Mouse (Mus musculus): Measurements from ENCODE around the gene Gm10715. TPM values are rescaled to one million over a fixed set of nuclear protein-coding genes. Genes with fewer than 3 reads are reported as not detected.
"Not testable (repeated sequence)": the region's sequence is repeated elsewhere in the genome, so short reads cannot be mapped to it uniquely, and the experiment has no call there.

The Gm10715 gene
- total RNA-seq, 2 experiments from 2014 or later: 3.3 TPM; not detected in 1

DNA sequence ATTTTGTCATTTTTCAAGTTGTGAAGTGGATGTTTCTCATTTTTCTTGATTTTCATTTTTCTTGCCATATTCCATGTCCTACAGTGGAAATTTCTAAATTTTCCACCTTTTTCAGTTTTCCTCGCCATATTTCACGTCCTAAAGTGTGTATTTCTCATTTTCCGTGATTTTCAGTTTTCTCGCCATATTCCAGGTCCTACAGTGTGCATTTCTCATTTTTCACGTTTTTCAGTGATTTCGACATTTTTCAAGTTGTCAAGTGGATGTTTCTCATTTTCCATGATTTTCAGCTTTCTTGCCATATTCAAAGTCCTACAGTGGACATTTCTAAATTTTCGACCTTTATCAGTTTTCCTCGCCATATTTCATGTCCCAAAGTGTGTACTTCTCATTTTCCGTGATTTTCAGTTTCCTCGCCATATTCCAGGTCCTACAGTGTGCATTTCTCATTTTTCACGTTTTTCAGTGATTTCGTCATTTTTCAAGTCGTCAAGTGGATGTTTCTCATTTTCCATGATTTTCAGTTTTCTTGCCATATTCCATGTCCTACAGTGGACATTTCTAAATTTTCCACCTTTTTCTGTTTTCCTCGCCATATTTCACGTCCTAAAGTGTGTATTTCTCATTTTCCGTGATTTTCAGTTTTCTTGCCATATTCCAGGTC, 12.6 kb upstream of the Gm10715 start:
- ATAC-seq (replicated peaks; ENCODE audit: low FRiP score, poor library complexity, severe bottlenecking): not testable (repeated sequence)

DNA sequence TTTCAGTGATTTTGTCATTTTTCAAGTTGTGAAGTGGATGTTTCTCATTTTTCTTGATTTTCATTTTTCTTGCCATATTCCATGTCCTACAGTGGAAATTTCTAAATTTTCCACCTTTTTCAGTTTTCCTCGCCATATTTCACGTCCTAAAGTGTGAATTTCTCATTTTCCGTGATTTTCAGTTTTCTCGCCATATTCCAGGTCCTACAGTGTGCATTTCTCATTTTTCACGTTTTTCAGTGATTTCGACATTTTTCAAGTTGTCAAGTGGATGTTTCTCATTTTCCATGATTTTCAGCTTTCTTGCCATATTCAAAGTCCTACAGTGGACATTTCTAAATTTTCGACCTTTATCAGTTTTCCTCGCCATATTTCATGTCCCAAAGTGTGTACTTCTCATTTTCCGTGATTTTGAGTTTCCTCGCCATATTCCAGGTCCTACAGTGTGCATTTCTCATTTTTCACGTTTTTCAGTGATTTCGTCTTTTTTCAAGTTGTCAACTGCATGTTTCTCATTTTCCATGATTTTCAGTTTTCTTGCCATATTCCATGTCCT, 11.7 kb upstream of the Gm10715 start, which contains the start of gene Gm10717:
TSS of gene Gm10717 (plus strand) at position 506 of the 556 bp plus-strand sequence.
- not testable (repeated sequence) for ATAC-seq (replicated peaks; ENCODE audit: low FRiP score, poor library complexity, severe bottlenecking)

DNA sequence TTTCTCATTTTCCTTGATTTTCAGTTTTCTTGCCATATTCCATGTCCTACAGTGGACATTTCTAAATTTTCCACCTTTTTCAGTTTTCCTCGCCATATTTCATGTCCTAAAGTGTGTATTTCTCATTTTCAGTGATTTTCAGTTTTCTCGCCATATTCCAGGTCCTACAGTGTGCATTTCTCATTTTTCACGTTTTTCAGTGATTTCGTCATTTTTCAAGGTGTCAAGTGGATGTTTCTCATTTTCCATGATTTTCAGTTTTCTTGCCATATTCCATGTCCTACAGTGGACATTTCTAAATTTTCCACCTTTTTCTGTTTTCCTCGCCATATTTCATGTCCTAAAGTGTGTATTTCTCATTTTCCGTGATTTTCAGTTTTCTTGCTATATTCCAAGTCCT, 11.0 kb upstream of the Gm10715 start:
- ATAC-seq (replicated peaks; ENCODE audit: low FRiP score, poor library complexity, severe bottlenecking): not testable (repeated sequence)

DNA sequence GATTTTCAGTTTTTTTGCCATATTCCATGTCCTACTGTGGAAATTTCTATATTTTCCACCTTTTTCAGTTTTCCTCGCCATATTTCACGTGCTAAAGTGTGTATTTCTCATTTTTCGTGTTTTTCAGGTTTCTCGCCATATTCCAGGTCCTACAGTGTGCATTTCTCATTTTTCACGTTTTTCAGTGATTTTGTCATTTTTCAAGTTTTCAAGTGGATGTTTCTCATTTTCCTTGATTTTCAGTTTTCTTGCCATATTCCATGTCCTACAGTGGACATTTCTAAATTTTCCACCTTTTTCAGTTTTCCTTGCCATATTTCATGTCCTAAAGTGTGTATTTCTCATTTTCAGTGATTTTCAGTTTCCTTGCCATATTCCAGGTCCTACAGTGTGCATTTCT, 10.5 kb upstream of the Gm10715 start:
- not testable (repeated sequence) for ATAC-seq (replicated peaks; ENCODE audit: low FRiP score, poor library complexity, severe bottlenecking)

DNA sequence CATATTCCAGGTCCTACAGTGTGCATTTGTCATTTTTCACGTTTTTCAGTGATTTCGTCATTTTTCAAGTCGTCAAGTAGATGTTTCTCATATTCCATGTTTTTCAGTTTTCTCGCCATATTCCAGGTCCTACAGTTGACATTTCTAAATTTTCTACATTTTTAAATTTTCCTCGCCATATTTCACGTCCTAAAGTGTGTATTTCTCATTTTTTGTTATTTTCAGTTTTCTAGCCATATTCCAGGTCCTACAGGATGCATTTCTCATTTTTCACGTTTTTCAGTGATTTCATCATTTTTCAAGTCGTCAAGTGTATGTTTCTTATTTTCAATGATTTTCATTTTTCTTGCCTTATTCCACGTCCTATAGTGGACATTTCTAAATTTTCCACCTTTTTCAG, 9.9 kb upstream of the Gm10715 start:
- not testable (repeated sequence) for ATAC-seq (replicated peaks; ENCODE audit: low FRiP score, poor library complexity, severe bottlenecking)

DNA sequence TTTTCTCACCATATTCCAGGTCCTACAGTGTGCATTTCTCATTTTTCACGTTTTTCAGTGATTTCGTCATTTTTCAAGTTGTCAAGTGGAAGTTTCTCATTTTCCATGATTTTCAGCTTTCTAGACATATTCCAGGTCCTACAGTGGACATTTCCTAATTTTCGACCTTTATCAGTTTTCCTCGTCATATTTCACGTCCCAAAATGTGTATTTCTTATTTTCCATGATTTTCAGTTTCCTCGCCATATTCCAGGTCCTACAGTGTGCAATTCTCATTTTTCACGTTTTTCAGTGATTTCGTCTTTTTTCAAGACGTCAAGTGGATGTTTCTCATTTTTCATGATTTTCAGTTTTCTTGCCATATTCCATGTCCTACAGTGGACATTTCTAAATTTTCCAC, 9.5 kb upstream of the Gm10715 start:
- ATAC-seq (replicated peaks; ENCODE audit: low FRiP score, poor library complexity, severe bottlenecking): not testable (repeated sequence)

DNA sequence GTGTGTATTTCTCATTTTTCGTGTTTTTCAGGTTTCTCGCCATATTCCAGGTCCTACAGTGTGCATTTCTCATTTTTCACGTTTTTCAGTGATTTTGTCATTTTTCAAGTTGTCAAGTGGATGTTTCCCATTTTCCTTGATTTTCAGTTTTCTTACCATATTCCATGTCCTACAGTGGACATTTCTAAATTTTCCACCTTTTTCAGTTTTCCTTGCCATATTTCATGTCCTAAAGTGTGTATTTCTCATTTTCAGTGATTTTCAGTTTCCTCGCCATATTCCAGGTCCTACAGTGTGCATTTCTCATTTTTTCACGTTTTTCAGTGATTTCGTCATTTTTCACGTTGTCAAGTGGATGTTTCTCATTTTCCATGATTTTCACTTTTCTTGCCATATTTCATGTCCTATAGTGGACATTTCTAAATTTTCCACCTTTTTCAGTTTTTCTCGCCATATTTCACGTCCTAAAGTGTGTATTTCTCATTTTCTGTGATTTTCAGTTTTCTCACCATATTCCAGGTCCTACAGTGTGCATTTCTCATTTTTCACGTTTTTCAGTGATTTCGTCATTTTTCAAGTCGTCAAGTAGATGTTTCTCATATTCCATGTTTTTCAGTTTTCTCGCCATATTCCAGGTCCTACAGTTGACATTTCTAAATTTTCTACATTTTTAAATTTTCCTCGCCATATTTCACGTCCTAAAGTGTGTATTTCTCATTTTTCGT, 7.2 kb upstream of the Gm10715 start:
- ATAC-seq (replicated peaks; ENCODE audit: low FRiP score, poor library complexity, severe bottlenecking): not testable (repeated sequence)

DNA sequence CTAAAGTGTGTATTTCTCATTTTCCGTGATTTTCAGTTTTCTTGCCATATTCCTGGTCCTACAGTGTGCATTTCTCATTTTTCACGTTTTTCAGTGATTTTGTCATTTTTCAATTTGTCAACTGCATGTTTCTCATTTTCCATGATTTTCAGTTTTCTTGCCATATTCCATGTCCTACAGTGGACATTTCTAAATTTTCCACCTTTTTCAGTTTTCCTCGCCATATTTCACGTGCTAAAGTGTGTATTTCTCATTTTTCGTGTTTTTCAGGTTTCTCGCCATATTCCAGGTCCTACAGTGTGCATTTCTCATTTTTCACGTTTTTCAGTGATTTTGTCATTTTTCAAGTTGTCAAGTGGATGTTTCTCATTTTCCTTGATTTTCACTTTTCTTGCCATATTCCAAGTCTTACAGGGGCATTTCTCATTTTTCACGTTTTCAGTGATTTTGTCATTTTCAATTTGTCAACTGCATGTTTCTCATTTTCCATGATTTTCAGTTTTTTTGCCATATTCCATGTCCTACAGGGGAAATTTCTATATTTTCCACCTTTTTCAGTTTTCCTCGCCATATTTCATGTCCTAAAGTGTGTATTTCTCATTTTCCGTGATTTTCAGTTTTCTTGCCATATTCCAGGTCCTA, 5.9 kb upstream of the Gm10715 start:
- ATAC-seq (replicated peaks; ENCODE audit: low FRiP score, poor library complexity, severe bottlenecking): not testable (repeated sequence)

DNA sequence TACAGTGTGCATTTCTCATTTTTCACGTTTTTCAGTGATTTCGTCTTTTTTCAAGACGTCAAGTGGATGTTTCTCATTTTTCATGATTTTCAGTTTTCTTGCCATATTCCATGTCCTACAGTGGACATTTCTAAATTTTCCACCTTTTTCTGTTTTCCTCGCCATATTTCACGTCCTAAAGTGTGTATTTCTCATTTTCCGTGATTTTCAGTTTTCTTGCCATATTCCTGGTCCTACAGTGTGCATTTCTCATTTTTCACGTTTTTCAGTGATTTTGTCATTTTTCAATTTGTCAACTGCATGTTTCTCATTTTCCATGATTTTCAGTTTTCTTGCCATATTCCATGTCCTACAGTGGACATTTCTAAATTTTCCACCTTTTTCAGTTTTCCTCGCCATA, 2.4 kb upstream of the Gm10715 start, which contains the start of gene Gm17535:
TSS of gene Gm17535 (plus strand) at position 301 of the 400 bp plus-strand sequence.
- ATAC-seq (replicated peaks; ENCODE audit: low FRiP score, poor library complexity, severe bottlenecking): not testable (repeated sequence)

DNA sequence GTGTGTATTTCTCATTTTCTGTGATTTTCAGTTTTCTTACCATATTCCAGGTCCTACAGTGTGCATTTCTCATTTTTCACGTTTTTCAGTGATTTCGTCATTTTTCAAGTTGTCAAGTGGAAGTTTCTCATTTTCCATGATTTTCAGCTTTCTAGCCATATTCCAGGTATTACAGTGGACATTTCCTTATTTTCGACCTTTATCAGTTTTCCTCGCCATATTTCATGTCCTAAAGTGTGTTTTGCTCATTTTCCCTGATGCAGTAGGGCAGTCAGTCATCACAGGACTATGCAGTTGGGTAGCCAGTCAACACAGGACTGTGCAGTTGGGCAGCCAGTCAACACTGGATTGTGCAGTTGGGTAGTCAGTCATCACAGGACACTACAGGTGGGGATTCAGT, 1.5 kb downstream of the Gm10715 start:
- not testable (repeated sequence) for ATAC-seq (replicated peaks; ENCODE audit: low FRiP score, poor library complexity, severe bottlenecking)

Other genes starting within 250 kb of the Gm10715 start
- gene Gm10722, start 36.0 kb upstream of the Gm10715 start, total RNA-seq (2015; ENCODE audit: low replicate concordance): not detected in 2 replicates
- gene Gm10722, start 36.0 kb upstream of the Gm10715 start, total RNA-seq (2017; ENCODE audit: low replicate concordance): not detected in 2 replicates
- gene Gm11168, start 33.5 kb upstream of the Gm10715 start, total RNA-seq (2015; ENCODE audit: low replicate concordance): not detected in 2 replicates
- 4.9 TPM in 1 of 2 replicates, not detected in the other for gene Gm11168, start 33.5 kb upstream of the Gm10715 start, total RNA-seq (2017; ENCODE audit: low replicate concordance)
- gene Gm10721, start 23.7 kb upstream of the Gm10715 start, total RNA-seq (2015; ENCODE audit: low replicate concordance): not detected in 2 replicates
- gene Gm10721, start 23.7 kb upstream of the Gm10715 start, total RNA-seq (2017; ENCODE audit: low replicate concordance): 0.51 TPM in 1 of 2 replicates, not detected in the other
- not detected in 2 replicates for gene Gm10720, start 21.2 kb upstream of the Gm10715 start, total RNA-seq (2015; ENCODE audit: low replicate concordance)
- gene Gm10720, start 21.2 kb upstream of the Gm10715 start, total RNA-seq (2017; ENCODE audit: low replicate concordance): 1.3 TPM in 1 of 2 replicates, not detected in the other
- gene Gm10719, start 19.5 kb upstream of the Gm10715 start, total RNA-seq (2015; ENCODE audit: low replicate concordance): not detected in 2 replicates
- gene Gm10719, start 19.5 kb upstream of the Gm10715 start, total RNA-seq (2017; ENCODE audit: low replicate concordance): 18.1 and 20.0 TPM in 2 replicates
- gene Gm10718, start 13.3 kb upstream of the Gm10715 start, total RNA-seq (2015; ENCODE audit: low replicate concordance): 7.2 TPM in 1 of 2 replicates, not detected in the other
- 7.4 and 10.2 TPM in 2 replicates for gene Gm10718, start 13.3 kb upstream of the Gm10715 start, total RNA-seq (2017; ENCODE audit: low replicate concordance)
- gene Gm10717, start 11.5 kb upstream of the Gm10715 start, total RNA-seq (2015; ENCODE audit: low replicate concordance): 4.6 TPM in 1 of 2 replicates, not detected in the other
- gene Gm10717, start 11.5 kb upstream of the Gm10715 start, total RNA-seq (2017; ENCODE audit: low replicate concordance): 11.3 and 12.7 TPM in 2 replicates
- not detected in 2 replicates for gene Gm17535, start 2.3 kb upstream of the Gm10715 start, total RNA-seq (2015; ENCODE audit: low replicate concordance)
- 1.5 TPM in 1 of 2 replicates, not detected in the other for gene Gm17535, start 2.3 kb upstream of the Gm10715 start, total RNA-seq (2017; ENCODE audit: low replicate concordance)

Measured in erythroid progenitor cell, adult 5-6 weeks (primary cell).